Mouse (Mus musculus) limb, embryonic 11.5 days (tissue): ENCODE data around the gene Slc25a31. TPM values are rescaled to one million over a fixed set of nuclear protein-coding genes. Genes with fewer than 3 reads are reported as not detected.

ENCODE experiments used
- ATAC-seq: fragments of 200-750 bp; cut with Nextera tagmentation; 2 replicates; pipeline ENCODE4 v1.8.0; 2017; ENCODE audit warnings: low read depth; ENCODE audit not compliant: insufficient number of reproducible peaks, low FRiP score, low TSS enrichment
- DNase-seq: peaks from one replicate; pipeline ENCODE4 v3.0.0-alpha.2; 2015; ENCODE audit warnings: low spot score
- H3K27ac ChIP-seq: fragments of 300-500 bp; sonication (generic); replicated peaks from 2 replicates; pipeline ENCODE4 v1.5.1; 2014; ENCODE audit warnings: low read depth, mild to moderate bottlenecking, low read length
- H3K27me3 ChIP-seq: fragments of 300-500 bp; sonication (generic); 2 replicates; pipeline ENCODE4 v1.6.1; 2014; ENCODE audit warnings: mild to moderate bottlenecking, low read length, mixed read lengths; ENCODE audit not compliant: control insufficient read depth, insufficient read depth
- H3K36me3 ChIP-seq: fragments of 300-500 bp; sonication (generic); 2 replicates; pipeline ENCODE4 v1.6.1; 2014; ENCODE audit warnings: mild to moderate bottlenecking, low read length, moderate library complexity, mixed read lengths; ENCODE audit not compliant: control insufficient read depth, insufficient read depth
- H3K4me1 ChIP-seq: fragments of 300-500 bp; sonication (generic); 2 replicates; pipeline ENCODE4 v1.6.1; 2014; ENCODE audit warnings: low read length, mixed read lengths; ENCODE audit not compliant: control insufficient read depth, insufficient read depth
- H3K4me2 ChIP-seq: fragments of 300-500 bp; sonication (generic); 2 replicates; pipeline ENCODE4 v1.6.1; 2014; ENCODE audit warnings: low read depth, mild to moderate bottlenecking, moderate library complexity; ENCODE audit not compliant: severe bottlenecking
- H3K4me3 ChIP-seq: fragments of 300-500 bp; sonication (generic); 2 replicates; pipeline ENCODE4 v1.5.1; 2014; ENCODE audit warnings: low read depth, low read length
- H3K9ac ChIP-seq: fragments of 300-500 bp; sonication (generic); 2 replicates; pipeline ENCODE4 v1.6.1; 2014; ENCODE audit warnings: mild to moderate bottlenecking, low read length
- H3K9me3 ChIP-seq: fragments of 300-500 bp; sonication (generic); 2 replicates; pipeline ENCODE4 v1.6.1; 2016; ENCODE audit warnings: low read length; ENCODE audit not compliant: control insufficient read depth
- WGBS: fragments of 180-500 bp; shearing (Covaris S2); extraction: QIAGEN DNeasy Blood & Tissue Kit; methylation state at CpG from one replicate; pipeline ENCODE4 v1.1.7; 2014; 5-methylcytosine and 5-hydroxymethylcytosine counted together
- polyA plus RNA-seq: library from polyadenylated mRNA; unstranded; fragments of >200 nt; fragmentation: Nextera tagmentation; extraction: Ambion mirVana; gene quantifications from 2 replicates; pipeline ENCODE4 v1.2.1, GENCODE M21; 2014

Gene Slc25a31
- polyA plus RNA-seq, 1 experiment from 2014 or later: 0.16 TPM

DNA sequence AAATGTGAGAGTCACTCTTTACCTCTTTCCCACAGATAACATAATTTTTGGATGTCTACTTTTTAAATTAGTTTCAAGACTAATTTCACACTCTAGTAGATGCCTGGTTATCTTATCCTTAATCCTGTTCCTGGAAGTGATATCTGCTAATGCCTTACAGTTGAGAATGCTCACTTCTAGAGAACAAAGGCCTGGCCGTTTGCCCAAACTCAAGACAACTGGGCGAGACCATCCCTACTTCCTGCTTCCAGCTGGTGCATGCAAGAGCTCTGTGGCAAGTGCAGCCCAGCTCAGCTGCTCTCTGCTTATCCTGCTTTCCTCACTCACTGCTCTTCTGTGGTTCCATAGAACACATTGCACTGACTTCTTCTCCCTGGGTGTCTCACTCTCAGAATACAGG lies 14.2 kb upstream of the Slc25a31 start:
- ATAC-seq (no peak), DNase-seq (no peak)
- no peak overlapping the region for H3K27ac ChIP-seq
- no peak overlapping the region for H3K4me3 ChIP-seq
- H3K4me1 ChIP-seq: no peaks in the 10 kb centered on the region
- H3K4me2 ChIP-seq: no peak overlapping the region
- no peaks in the 10 kb centered on the region for H3K9me3 ChIP-seq
- no peaks in the 10 kb centered on the region for H3K36me3 ChIP-seq
- no peaks in the 10 kb centered on the region for H3K27me3 ChIP-seq
- H3K9ac ChIP-seq: no peak overlapping the region
- 75% methylated on average over 2 of the region's 2 CpGs for WGBS

DNA sequence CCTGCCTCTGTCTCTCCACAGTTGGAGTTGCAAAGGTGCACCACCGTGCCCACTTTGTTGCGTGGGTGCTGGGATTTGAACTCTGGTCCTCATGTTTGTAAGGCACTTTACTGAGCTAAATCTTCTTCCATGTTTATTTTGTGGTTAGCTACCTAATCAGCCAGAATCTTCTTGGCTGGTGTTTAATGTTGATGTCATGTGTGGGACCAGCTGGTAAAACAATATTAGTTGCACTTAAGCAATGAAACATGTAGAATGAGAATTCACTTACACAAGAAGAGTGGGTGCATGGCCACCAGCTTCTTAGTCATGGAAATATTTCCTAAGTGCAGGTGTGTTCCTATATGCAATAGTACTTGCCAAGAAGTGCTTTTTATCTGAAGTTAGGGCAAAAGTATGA lies 13.5 kb upstream of the Slc25a31 start:
- ATAC-seq (no peak), DNase-seq (no peak)
- Histone ChIP-seq H3K4me1 (no peaks in the 10 kb centered on the region), H3K9me3 (no peaks in the 10 kb centered on the region), H3K9ac (no peak overlapping the region), H3K27me3 (no peaks in the 10 kb centered on the region), H3K36me3 (no peaks in the 10 kb centered on the region), H3K4me2 (no peak overlapping the region), H3K27ac (no peak overlapping the region), H3K4me3 (no peak overlapping the region)
- 99% methylated on average over 2 of the region's 2 CpGs for WGBS

DNA sequence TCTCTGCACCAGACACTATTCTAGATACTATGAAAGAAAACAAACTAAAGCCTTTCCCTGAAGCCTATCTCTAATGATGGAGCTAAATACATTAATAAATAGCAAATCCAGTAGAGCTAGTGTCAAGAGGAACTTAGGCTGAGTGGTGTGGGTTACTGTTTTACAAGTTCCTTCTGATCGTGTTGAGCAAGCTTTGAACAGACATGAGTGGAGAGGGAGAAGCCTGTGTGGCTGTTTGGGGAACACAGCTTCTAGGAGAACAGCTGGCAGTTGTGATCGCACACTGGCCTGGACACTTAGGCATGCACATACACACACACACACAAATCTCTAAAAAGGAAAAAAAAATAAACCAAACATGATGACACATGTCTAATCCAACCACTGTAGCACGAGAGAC lies 9.8 kb upstream of the Slc25a31 start:
- ATAC-seq: no peak
- Histone ChIP-seq H3K4me1 (no peaks in the 10 kb centered on the region), H3K27me3 (no peaks in the 10 kb centered on the region), H3K4me2 (no peak overlapping the region), H3K9ac (no peak overlapping the region), H3K9me3 (no peaks in the 10 kb centered on the region), H3K27ac (no peak overlapping the region), H3K36me3 (no peaks in the 10 kb centered on the region), H3K4me3 (no peak overlapping the region)
- WGBS: 87% methylated on average over 3 of the region's 3 CpGs
- no peak for DNase-seq

DNA sequence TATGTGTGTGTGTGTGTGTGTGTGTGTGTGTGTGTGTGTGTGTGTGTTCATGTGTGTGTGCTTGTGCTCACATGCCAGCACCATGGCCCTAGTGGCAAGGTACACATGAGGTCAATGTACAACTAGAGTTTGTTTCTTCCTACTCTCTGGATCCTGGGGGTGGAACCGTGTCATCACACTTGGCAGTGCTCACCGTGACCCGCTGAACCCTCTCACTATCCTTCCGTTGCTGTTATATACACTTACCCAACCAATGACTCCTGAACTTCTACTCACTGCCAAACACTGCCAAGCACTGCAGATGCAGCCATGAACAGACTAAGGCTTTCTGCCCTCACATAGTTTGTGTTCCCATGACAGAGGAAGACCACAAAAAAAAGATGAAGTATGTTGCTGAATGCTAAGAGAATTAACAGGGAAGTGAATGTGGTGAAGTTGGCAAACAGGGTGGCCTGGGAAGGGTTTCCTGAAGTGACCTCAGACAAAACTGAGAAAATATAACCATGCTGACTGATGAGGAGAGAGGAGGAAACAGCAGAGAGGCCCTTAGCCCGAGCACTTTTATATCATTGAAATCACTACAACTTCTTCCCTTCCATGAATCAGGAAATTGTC lies 3.7 kb upstream of the Slc25a31 start:
- Histone ChIP-seq H3K4me3 (no peak overlapping the region), H3K36me3 (no peaks in the 10 kb centered on the region), H3K4me1 (no peaks in the 10 kb centered on the region), H3K27ac (no peak overlapping the region), H3K4me2 (no peak overlapping the region), H3K27me3 (no peaks in the 10 kb centered on the region), H3K9me3 (peaks cover 3% of the 10 kb centered on the region; the same call in 1 of the 2 replicates), H3K9ac (no peak overlapping the region)
- DNase-seq (no peak), ATAC-seq (no peak)
- WGBS: 90% methylated on average over 5 of the region's 5 CpGs

DNA sequence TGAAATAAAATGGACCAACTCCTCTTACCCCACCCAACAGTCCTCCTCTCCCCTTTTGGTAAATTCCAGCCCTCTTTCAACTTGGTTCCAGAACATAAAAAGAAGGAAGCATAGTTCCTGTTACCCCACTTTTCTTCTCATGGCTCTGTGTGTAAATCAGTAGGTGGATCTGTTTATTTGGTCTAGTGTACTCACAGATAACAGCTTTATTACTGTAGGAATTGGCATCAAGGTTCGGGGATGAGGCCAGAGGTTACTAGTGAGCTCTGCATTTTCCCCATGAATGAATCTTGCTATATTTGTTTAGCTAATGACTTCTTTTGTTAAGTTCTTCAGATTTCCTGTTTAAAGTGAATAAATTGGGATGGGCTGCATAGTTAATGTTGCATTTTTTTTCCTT lies 7.4 kb downstream of the Slc25a31 start:
- 39% methylated on average over 1 of the region's 1 CpGs for WGBS
- ATAC-seq: no peak

DNA sequence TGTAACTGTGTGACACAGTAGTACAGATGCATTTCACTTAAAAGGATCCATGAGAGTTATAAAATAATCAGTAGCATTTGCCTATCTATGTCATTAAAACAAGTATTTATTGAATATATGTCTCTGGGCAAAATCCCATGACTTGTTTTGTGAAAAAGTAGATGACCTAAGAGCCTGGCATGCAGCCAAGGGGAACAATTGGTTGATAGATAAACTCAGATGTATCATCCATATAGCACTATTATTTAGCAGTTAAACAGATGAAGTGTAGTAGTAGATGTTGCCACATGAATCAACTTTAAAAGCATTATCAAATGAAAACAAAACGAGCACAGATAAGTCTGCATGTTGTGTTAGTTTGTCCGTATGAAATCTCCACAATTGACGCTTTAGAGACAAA lies 10.4 kb downstream of the Slc25a31 start:
- Histone ChIP-seq H3K9ac (no peak overlapping the region), H3K27me3 (no peaks in the 10 kb centered on the region), H3K36me3 (no peaks in the 10 kb centered on the region), H3K4me1 (no peaks in the 10 kb centered on the region), H3K4me2 (no peak overlapping the region), H3K9me3 (no peaks in the 10 kb centered on the region), H3K4me3 (no peak overlapping the region), H3K27ac (no peak overlapping the region)
- no peak for DNase-seq
- ATAC-seq: no peak
- WGBS: 86% methylated on average over 3 of the region's 3 CpGs

More for the DNA sequence above, 7.4 kb downstream of the Slc25a31 start:
- H3K4me2 ChIP-seq: no peak overlapping the region
- H3K9me3 ChIP-seq: no peaks in the 10 kb centered on the region
- DNase-seq: no peak
- no peak overlapping the region for H3K4me3 ChIP-seq
- H3K27ac ChIP-seq: no peak overlapping the region
- no peaks in the 10 kb centered on the region for H3K36me3 ChIP-seq
- H3K9ac ChIP-seq: no peak overlapping the region
- H3K4me1 ChIP-seq: no peaks in the 10 kb centered on the region
- no peaks in the 10 kb centered on the region for H3K27me3 ChIP-seq

DNA sequence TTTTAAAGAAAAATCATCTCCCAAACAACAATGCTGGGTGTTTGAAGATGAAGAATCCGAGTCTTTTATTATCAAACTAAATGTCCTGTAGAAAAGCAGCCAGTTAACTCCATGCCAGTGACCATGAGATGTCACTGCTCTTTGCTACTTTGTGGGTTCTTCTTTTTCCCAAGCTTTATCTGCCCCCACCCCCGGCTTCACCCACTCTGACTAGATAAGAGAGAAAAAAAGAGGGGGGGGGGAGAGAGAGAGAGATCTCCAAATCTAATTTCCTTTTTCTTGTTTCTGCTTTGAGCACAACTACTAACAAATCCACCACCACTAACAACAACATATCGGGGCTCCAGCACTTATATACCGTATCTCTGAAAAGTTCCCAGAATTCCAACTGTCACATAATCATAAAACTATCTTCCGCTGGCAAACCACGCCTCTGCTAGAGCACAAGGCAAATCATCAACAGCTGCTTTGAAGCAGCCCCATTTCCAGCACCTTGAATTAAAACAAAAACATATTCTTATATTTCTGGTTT lies 29.8 kb downstream of the Slc25a31 start:
- WGBS: 77% methylated on average over 6 of the region's 6 CpGs
- Histone ChIP-seq H3K9ac (no peak overlapping the region), H3K4me1 (no peaks in the 10 kb centered on the region), H3K27me3 (no peaks in the 10 kb centered on the region), H3K4me3 (no peak overlapping the region), H3K36me3 (no peaks in the 10 kb centered on the region), H3K27ac (no peak overlapping the region), H3K9me3 (no peaks in the 10 kb centered on the region), H3K4me2 (no peak overlapping the region)
- no peak for ATAC-seq
- no peak for DNase-seq

DNA sequence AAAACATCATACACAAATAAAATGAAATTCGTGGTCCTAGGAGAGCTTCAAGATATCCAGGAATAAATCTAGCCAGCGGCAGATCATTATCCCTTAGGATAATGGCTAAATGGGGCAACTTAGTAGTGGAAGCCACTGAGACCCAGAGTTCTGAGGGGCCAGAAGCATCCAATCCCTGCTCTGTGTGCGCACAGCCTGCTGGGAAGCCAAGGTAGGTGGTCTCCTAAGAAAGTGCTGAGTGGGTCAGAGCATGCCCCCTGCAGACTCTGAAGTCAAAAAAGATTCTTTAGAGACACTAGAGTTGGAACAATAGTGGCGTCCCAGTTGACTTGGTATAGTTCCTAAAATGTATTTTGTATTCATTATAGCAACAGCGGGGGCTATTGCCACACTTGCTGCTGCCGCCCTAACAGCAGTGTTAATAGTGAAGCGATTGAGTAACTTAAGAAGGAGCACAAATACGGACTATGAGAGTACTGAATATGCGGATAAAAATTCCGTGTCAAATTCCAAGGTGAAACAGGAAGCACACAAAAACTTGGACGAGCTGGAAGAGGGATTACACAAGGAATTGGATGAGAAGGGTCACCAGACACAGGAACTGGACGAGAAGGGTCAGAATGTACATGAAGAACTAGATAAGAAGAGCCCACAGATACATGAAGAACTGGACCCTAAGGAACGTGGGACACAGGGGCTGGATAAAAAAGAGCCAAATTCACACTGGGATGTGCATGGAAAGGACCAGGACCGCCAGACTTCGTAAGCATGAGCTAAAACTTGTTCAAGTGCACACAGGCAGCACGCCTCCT lies 35.6 kb downstream of the Slc25a31 start, which contains the start of gene Hspa4l:
Gene Hspa4l (plus strand): TSS at position 472 of the 812 bp plus-strand sequence.
- 27% methylated on average over 16 of the region's 16 CpGs for WGBS
- H3K9me3 ChIP-seq: no peaks in the 10 kb centered on the region
- peak within 1 kb of the TSS; percentile 61 for H3K4me3 ChIP-seq
- H3K36me3 ChIP-seq: no peaks in the 10 kb centered on the region
- no peaks in the 10 kb centered on the region for H3K4me1 ChIP-seq
- H3K27me3 ChIP-seq: 0 out of 2 replicates have a peak, but pooled peaks cover 3% of the 10 kb centered on the region
- peak within 1 kb of the TSS; percentile 59 for H3K9ac ChIP-seq
- H3K27ac ChIP-seq: 0 out of 2 replicates have a peak within 1 kb of the TSS, but pooled peaks have one; percentile 55
- ATAC-seq (0 out of 2 replicates have a peak, but pooled peaks have one; percentile 28), DNase-seq (peak; percentile 25)
- peak within 1 kb of the TSS; percentile 93 for H3K4me2 ChIP-seq
